Mouse (Mus musculus) limb, embryonic 11.5 days (tissue): ENCODE results near the gene Phpt1. TPM values are rescaled to one million over a fixed set of nuclear protein-coding genes. Genes with fewer than 3 reads are reported as not detected.

Experiments used
- ATAC-seq: fragments of 200-750 bp; cut with Nextera tagmentation; 2 replicates; pipeline ENCODE4 v1.8.0; 2017; ENCODE audit warnings: low read depth; ENCODE audit not compliant: insufficient number of reproducible peaks, low FRiP score, low TSS enrichment
- DNase-seq: peaks from one replicate; pipeline ENCODE4 v3.0.0-alpha.2; 2015; ENCODE audit warnings: low spot score
- H3K27ac ChIP-seq: fragments of 300-500 bp; sonication (generic); replicated peaks from 2 replicates; pipeline ENCODE4 v1.5.1; 2014; ENCODE audit warnings: low read depth, mild to moderate bottlenecking, low read length
- H3K27me3 ChIP-seq: fragments of 300-500 bp; sonication (generic); 2 replicates; pipeline ENCODE4 v1.6.1; 2014; ENCODE audit warnings: mild to moderate bottlenecking, low read length, mixed read lengths; ENCODE audit not compliant: control insufficient read depth, insufficient read depth
- H3K36me3 ChIP-seq: fragments of 300-500 bp; sonication (generic); 2 replicates; pipeline ENCODE4 v1.6.1; 2014; ENCODE audit warnings: mild to moderate bottlenecking, low read length, moderate library complexity, mixed read lengths; ENCODE audit not compliant: control insufficient read depth, insufficient read depth
- H3K4me1 ChIP-seq: fragments of 300-500 bp; sonication (generic); 2 replicates; pipeline ENCODE4 v1.6.1; 2014; ENCODE audit warnings: low read length, mixed read lengths; ENCODE audit not compliant: control insufficient read depth, insufficient read depth
- H3K4me2 ChIP-seq: fragments of 300-500 bp; sonication (generic); 2 replicates; pipeline ENCODE4 v1.6.1; 2014; ENCODE audit warnings: low read depth, mild to moderate bottlenecking, moderate library complexity; ENCODE audit not compliant: severe bottlenecking
- H3K4me3 ChIP-seq: fragments of 300-500 bp; sonication (generic); 2 replicates; pipeline ENCODE4 v1.5.1; 2014; ENCODE audit warnings: low read depth, low read length
- H3K9ac ChIP-seq: fragments of 300-500 bp; sonication (generic); 2 replicates; pipeline ENCODE4 v1.6.1; 2014; ENCODE audit warnings: mild to moderate bottlenecking, low read length
- H3K9me3 ChIP-seq: fragments of 300-500 bp; sonication (generic); 2 replicates; pipeline ENCODE4 v1.6.1; 2016; ENCODE audit warnings: low read length; ENCODE audit not compliant: control insufficient read depth
- WGBS: fragments of 180-500 bp; shearing (Covaris S2); extraction: QIAGEN DNeasy Blood & Tissue Kit; methylation state at CpG from one replicate; pipeline ENCODE4 v1.1.7; 2014; 5-methylcytosine and 5-hydroxymethylcytosine counted together
- polyA plus RNA-seq: library from polyadenylated mRNA; unstranded; fragments of >200 nt; fragmentation: Nextera tagmentation; extraction: Ambion mirVana; gene quantifications from 2 replicates; pipeline ENCODE4 v1.2.1, GENCODE M21; 2014

The Phpt1 gene
- polyA plus RNA-seq, 1 experiment from 2014 or later: 162 TPM

DNA sequence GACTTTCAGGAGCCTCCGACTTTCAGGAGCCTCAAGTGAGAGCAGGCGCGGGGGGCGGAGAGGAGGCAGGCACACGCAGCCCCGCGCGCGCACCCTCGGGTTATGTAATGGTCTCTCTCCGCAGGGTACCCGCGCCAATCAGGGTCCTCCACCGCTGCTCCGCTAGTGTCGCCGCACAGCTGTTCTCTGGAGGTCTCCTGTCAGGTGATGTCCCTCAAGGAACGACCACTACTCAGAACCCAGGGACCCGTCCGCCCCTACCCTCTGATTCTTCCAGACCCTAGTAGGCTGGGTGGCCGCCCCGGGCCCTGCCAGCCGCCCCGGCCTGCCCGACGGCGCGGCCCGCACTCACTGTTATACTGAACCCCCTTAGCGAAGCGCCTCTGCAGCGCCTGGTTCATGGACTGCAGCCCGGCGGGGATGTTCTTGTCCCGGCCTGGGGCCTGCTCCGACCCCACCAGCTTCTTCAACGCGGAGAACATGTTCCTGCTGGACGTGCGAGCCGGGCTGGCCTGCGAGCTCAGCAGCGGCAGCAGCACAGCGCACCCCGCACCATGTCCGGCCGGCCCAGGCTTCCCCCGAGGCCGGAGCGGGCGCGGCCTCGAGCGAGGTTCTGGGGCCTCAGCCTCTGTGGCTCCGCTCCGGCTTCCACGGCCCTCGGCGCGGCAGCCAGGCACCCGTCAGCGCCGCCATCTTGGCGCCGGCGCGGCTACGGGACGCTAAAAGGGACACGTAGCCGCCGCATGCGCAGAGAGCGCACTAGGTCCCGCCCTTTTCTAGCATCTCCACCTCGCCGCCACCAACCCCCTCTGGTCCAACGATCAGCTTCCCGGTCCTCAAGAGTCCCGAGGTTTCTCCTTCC, 33.0 kb upstream of the Phpt1 start, which contains the start of gene Rabl6:
Gene Rabl6 (minus strand): TSS at position 761 of the 862 bp plus-strand sequence.
- H3K9me3 ChIP-seq: no peaks in the 10 kb centered on the region
- no peaks in the 10 kb centered on the region; the same call in 1 of the 2 replicates for H3K36me3 ChIP-seq
- peak; percentile 88 for DNase-seq
- H3K4me2 ChIP-seq: peak within 1 kb of the TSS; percentile 53
- peaks cover 6% of the 10 kb centered on the region; the same call in 1 of the 2 replicates for H3K27me3 ChIP-seq
- H3K4me1 ChIP-seq: peaks cover 3% of the 10 kb centered on the region
- ATAC-seq: peak; percentile 84
- peak within 1 kb of the TSS; percentile 98 for H3K9ac ChIP-seq
- H3K27ac ChIP-seq: peak within 1 kb of the TSS; percentile 93
- peak within 1 kb of the TSS; percentile 99 for H3K4me3 ChIP-seq
- WGBS: under 1% methylated on average over 80 of the region's 80 CpGs

DNA sequence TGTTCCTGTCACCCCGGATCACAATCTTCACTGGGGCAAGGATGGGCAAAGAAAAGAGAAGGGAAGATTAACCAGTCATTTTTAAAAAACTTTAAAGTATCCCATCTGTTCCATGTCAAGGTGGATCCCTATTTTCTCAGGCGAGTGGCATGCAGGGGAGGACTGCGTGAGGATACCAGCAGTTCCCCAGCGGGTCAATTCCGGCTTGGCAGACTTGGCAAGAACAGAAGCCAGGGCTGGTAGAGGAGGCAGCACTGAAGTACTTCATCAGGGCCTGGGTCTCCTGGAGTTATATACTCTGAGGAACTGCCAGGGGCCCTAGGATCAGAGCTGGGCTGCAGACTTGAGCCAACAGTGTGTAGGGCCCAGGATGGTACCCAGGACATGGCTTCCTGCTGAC, 27.5 kb upstream of the Phpt1 start:
- no peaks in the 10 kb centered on the region for H3K27me3 ChIP-seq
- no peak overlapping the region for H3K27ac ChIP-seq
- no peak overlapping the region for H3K4me2 ChIP-seq
- no peak overlapping the region for H3K4me3 ChIP-seq
- peaks cover 3% of the 10 kb centered on the region; the same call in 1 of the 2 replicates for H3K4me1 ChIP-seq
- no peak for DNase-seq
- ATAC-seq: no peak
- H3K9me3 ChIP-seq: no peaks in the 10 kb centered on the region
- H3K9ac ChIP-seq: no peak overlapping the region
- 91% methylated on average over 5 of the region's 5 CpGs for WGBS
- H3K36me3 ChIP-seq: peaks cover 14% of the 10 kb centered on the region

DNA sequence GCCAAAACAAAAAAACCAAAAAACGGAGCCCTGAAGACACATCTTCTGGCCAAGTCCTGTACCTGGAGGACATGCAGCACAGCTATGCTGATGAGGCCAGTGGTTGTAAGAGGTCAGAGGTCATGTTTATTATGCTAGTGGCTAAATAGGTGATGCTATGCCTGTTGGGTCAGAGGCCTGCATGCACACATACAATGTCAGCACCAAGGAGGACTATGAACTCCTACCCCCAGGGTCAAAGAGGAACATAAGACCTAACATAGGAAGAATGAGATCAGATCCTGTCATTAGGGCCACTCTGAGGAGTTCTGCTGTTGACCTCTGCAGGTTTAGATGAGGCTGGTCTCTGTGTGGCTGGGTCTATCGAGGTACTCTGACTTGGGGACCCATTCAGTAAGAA, 25.0 kb upstream of the Phpt1 start:
- no peak overlapping the region for H3K27ac ChIP-seq
- no peaks in the 10 kb centered on the region for H3K4me1 ChIP-seq
- H3K9ac ChIP-seq: no peak overlapping the region
- no peaks in the 10 kb centered on the region for H3K27me3 ChIP-seq
- H3K4me2 ChIP-seq: no peak overlapping the region
- peaks cover 17% of the 10 kb centered on the region for H3K36me3 ChIP-seq
- no peak overlapping the region for H3K4me3 ChIP-seq
- no peaks in the 10 kb centered on the region for H3K9me3 ChIP-seq
- DNase-seq (no peak), ATAC-seq (no peak)
- WGBS: 88% methylated on average over 2 of the region's 2 CpGs

DNA sequence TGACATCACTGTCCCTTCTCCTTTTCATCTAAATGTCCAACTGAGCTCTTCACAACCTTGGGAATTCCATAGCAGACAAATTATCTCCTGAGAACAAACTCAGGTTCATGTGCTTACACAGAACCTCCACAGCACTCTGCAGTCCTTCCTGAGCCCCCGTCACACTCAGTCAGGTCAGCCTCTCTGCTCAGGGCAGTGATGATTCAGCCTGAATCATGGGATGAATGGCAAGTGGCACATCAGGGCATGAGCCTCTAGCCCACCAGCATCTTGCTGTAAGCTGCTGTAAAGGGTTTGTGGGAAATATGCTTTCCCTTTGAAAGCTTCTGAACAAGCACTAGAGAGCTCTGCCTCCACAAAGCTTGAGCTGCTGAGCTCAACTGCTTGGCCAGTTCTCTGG, 23.7 kb upstream of the Phpt1 start:
- ATAC-seq (no peak), DNase-seq (no peak)
- H3K9ac ChIP-seq: no peak overlapping the region
- no peaks in the 10 kb centered on the region for H3K9me3 ChIP-seq
- peaks cover 21% of the 10 kb centered on the region for H3K36me3 ChIP-seq
- H3K27me3 ChIP-seq: no peaks in the 10 kb centered on the region
- WGBS: 94% methylated on average over 1 of the region's 1 CpGs
- H3K4me1 ChIP-seq: no peaks in the 10 kb centered on the region
- H3K4me3 ChIP-seq: no peak overlapping the region
- H3K4me2 ChIP-seq: no peak overlapping the region
- no peak overlapping the region for H3K27ac ChIP-seq

DNA sequence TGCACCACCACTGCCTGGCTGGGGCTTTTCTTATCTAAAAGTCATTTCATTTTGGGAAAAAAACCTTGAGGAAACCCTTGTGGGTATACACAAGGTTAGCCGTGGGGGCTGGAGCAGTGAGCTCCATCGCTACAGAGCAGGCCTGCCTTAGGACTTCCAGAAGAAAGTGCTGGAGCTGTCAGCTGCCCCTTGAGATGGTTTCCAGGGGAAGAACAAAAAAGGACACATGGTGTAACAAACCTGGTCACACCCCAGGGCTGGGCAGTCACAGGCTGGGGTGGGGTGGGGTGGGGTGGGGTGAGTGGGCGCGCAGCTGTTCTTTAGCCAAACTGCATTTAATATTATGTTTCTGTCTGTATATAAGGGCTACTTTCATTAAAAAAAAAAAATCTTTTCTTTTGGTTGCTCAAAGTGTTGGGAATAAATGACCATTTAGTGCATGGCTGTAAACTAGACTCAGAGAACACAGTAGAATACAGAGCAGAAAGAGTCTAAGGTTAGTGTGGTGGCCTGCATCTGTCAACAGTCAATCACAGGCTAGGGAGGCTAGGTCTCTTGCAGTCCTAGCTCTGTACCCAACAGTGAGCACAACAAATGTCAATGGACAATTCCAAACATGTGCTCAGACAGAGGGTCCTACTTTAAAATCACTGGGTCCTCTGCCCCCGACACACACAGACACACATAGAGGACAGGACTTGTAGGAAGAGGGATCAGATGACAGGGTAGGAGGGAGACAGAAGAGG, 21.9 kb upstream of the Phpt1 start:
- Histone ChIP-seq H3K9me3 (no peaks in the 10 kb centered on the region), H3K4me2 (no peak overlapping the region), H3K36me3 (peaks cover 24% of the 10 kb centered on the region), H3K4me1 (no peaks in the 10 kb centered on the region), H3K27me3 (no peaks in the 10 kb centered on the region), H3K4me3 (no peak overlapping the region), H3K9ac (no peak overlapping the region), H3K27ac (no peak overlapping the region)
- DNase-seq: no peak
- no peak for ATAC-seq
- 95% methylated on average over 5 of the region's 5 CpGs for WGBS

DNA sequence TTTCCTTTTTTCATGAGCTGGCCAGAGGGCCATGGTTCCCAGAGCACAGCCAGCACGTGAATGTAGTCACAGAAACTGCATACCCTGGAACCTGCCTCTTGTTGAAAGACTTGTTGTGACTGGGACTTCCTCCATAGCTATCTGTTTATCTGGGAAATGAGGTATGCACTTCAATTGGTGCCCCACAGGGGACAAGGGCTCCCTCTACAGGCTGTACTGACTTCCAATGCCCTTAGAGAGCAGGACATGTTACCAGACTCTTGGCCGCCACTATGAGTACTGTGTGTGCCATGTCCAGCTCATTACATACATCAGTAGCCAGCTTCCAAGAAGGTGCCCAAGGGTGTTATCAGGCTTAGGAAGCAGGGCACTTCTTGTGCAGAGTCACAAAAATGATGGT, 16.8 kb upstream of the Phpt1 start:
- ATAC-seq: no peak
- DNase-seq: no peak
- no peak overlapping the region for H3K27ac ChIP-seq
- no peak overlapping the region for H3K4me3 ChIP-seq
- H3K9ac ChIP-seq: no peak overlapping the region
- H3K27me3 ChIP-seq: no peaks in the 10 kb centered on the region
- no peaks in the 10 kb centered on the region for H3K4me1 ChIP-seq
- no peaks in the 10 kb centered on the region for H3K9me3 ChIP-seq
- no peak overlapping the region for H3K4me2 ChIP-seq
- 88% methylated on average over 2 of the region's 2 CpGs for WGBS
- H3K36me3 ChIP-seq: peaks cover 17% of the 10 kb centered on the region

DNA sequence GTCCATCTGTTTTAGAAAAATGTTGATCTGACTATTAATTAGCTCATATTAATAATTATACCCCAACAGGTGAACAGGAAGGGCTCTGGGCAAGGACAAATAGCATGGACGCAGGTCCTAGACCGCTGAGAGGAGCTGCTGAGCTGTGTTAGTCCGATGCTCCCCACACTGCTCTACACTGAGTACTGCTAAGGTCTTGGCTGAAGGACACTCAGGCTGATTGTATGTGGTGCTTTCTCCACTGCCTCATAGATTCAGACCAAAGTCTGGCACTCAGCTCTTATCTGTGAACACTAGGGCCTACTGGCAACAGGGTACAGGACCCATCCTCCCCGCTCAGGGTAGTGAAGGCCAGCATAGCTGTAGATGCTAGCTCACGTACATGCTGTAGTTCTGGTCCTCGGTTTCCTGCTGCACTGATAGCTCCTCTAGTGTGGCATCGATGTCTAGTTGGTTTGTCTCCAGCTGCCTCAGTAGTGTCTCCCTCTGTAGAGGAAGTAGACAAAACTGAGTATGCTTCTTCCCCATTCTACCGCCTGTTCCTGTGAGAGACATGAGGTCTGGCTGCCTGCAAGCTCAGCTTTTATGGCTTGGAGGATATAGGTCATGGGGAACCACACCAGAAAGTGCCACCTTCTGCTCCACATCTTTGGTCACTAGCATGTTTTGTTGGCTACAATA, 13.3 kb upstream of the Phpt1 start:
- Histone ChIP-seq H3K36me3 (peaks cover 20% of the 10 kb centered on the region), H3K9me3 (no peaks in the 10 kb centered on the region), H3K4me1 (no peaks in the 10 kb centered on the region), H3K4me2 (no peak overlapping the region), H3K4me3 (no peak overlapping the region), H3K9ac (no peak overlapping the region), H3K27ac (no peak overlapping the region), H3K27me3 (no peaks in the 10 kb centered on the region)
- 95% methylated on average over 8 of the region's 8 CpGs for WGBS
- DNase-seq (no peak), ATAC-seq (no peak)

DNA sequence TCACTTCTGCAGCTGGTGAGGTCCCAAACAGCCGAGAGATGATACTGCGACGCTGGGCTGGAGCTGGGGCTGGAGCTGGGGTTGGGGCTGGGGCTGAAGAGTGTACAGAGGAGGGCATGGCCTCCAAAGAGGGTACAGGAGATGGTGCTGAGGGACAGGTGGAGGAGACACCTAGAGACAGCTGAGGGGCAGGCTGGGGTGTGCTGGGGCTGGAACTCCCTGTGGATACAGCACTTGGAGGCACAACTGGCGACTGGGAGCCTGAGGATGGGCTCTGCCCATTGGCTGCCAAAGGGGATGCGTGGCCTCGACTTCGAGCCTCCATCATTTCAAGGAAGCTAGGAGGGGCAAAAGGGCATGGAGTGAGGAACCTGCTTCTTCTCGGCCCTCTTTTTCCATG, 12.3 kb upstream of the Phpt1 start:
- H3K27ac ChIP-seq: no peak overlapping the region
- DNase-seq: no peak
- H3K4me1 ChIP-seq: no peaks in the 10 kb centered on the region
- H3K9ac ChIP-seq: no peak overlapping the region
- no peaks in the 10 kb centered on the region for H3K27me3 ChIP-seq
- H3K4me3 ChIP-seq: no peak overlapping the region
- WGBS: 92% methylated on average over 8 of the region's 8 CpGs
- H3K36me3 ChIP-seq: peaks cover 20% of the 10 kb centered on the region
- ATAC-seq: no peak
- no peaks in the 10 kb centered on the region for H3K9me3 ChIP-seq
- no peak overlapping the region for H3K4me2 ChIP-seq
